Mouse (Mus musculus): ENCODE data around the gene Gm6164. TPM values are rescaled to one million over a fixed set of nuclear protein-coding genes. Genes with fewer than 3 reads are reported as not detected.
"Not testable (repeated sequence)": the region's sequence is repeated elsewhere in the genome, so short reads cannot be mapped to it uniquely, and the experiment has no call there.

Gm6164 gene
- not detected in 2 replicates for polyA plus RNA-seq (2012; ENCODE audit: insufficient read depth, insufficient read length, missing spikeins)

- not testable (repeated sequence) for H3K4me1 ChIP-seq (ENCODE audit: control insufficient read depth, insufficient read depth, insufficient read length, low read length); H3K4me3 ChIP-seq (ENCODE audit: insufficient read depth, low read depth, low read length); H3K27ac ChIP-seq (replicated peaks; ENCODE audit: low read depth, low read length)
Measured at GRCm38 (mm10) chr7:20205507-20205906, at the start of gene Gm6164. Gene Gm6164, minus strand, starts transcription at chr7:20205607.

- H3K4me1 ChIP-seq (ENCODE audit: control insufficient read depth, insufficient read depth, insufficient read length, low read length); H3K4me3 ChIP-seq (ENCODE audit: insufficient read depth, low read depth, low read length); H3K27ac ChIP-seq (replicated peaks; ENCODE audit: low read depth, low read length): not testable (repeated sequence)
Measured at GRCm38 (mm10) chr7:20233728-20234127, 28.3 kb upstream of the Gm6164 start, which contains the start of gene Gm4498. Gene Gm4498, minus strand, starts transcription at chr7:20233828.

- not testable (repeated sequence) for H3K4me3 ChIP-seq (ENCODE audit: insufficient read depth, low read depth, low read length); H3K4me1 ChIP-seq (ENCODE audit: control insufficient read depth, insufficient read depth, insufficient read length, low read length)
Measured at GRCm38 (mm10) chr7:20193410-20193809, 12.0 kb downstream of the Gm6164 start, which contains the start of gene Vmn1r95. Gene Vmn1r95, plus strand, starts transcription at chr7:20193710.

GRCm38 (mm10) chr7:20168277-20168676 lies 37.1 kb downstream of the Gm6164 start, which contains the start of gene Vmn1r94:
Gene Vmn1r94, minus strand, starts transcription at chr7:20168377.
- H3K4me1 ChIP-seq (ENCODE audit: control insufficient read depth, insufficient read depth, insufficient read length, low read length); H3K27ac ChIP-seq (replicated peaks; ENCODE audit: low read depth, low read length); H3K4me3 ChIP-seq (ENCODE audit: insufficient read depth, low read depth, low read length): not testable (repeated sequence)

More at GRCm38 (mm10) chr7:20193410-20193809, 12.0 kb downstream of the Gm6164 start, which contains the start of gene Vmn1r95:
- not testable (repeated sequence) for H3K27ac ChIP-seq (replicated peaks; ENCODE audit: low read depth, low read length)

Other genes starting within 250 kb of the Gm6164 start
- gene Ceacam20, start 240.2 kb downstream of the Gm6164 start, polyA plus RNA-seq (2012; ENCODE audit: insufficient read depth, insufficient read length, missing spikeins) = not detected in 2 replicates
- gene Nlrp9b, start 214.1 kb downstream of the Gm6164 start, polyA plus RNA-seq (2012; ENCODE audit: insufficient read depth, insufficient read length, missing spikeins) = not detected in 2 replicates
- not detected in 2 replicates for gene Vmn1r91, start 105.9 kb downstream of the Gm6164 start, polyA plus RNA-seq (2012; ENCODE audit: insufficient read depth, insufficient read length, missing spikeins)
- gene Gm16442, start 83.0 kb downstream of the Gm6164 start, polyA plus RNA-seq (2012; ENCODE audit: insufficient read depth, insufficient read length, missing spikeins) = not detected in 2 replicates
- gene Vmn1r93, start 66.5 kb downstream of the Gm6164 start, polyA plus RNA-seq (2012; ENCODE audit: insufficient read depth, insufficient read length, missing spikeins) = not detected in 2 replicates
- gene Vmn1r94, start 37.2 kb downstream of the Gm6164 start, polyA plus RNA-seq (2012; ENCODE audit: insufficient read depth, insufficient read length, missing spikeins) = not detected in 2 replicates
- not detected in 2 replicates for gene Vmn1r95, start 11.9 kb downstream of the Gm6164 start, polyA plus RNA-seq (2012; ENCODE audit: insufficient read depth, insufficient read length, missing spikeins)
- not detected in 2 replicates for gene Gm4498, start 28.2 kb upstream of the Gm6164 start, polyA plus RNA-seq (2012; ENCODE audit: insufficient read depth, insufficient read length, missing spikeins)
- not detected in 2 replicates for gene Gm5890, start 57.2 kb upstream of the Gm6164 start, polyA plus RNA-seq (2012; ENCODE audit: insufficient read depth, insufficient read length, missing spikeins)
- gene Gm4133, start 128.5 kb upstream of the Gm6164 start, polyA plus RNA-seq (2012; ENCODE audit: insufficient read depth, insufficient read length, missing spikeins) = not detected in 2 replicates
- gene Gm5728, start 169.8 kb upstream of the Gm6164 start, polyA plus RNA-seq (2012; ENCODE audit: insufficient read depth, insufficient read length, missing spikeins) = not detected in 2 replicates
- gene Vmn1r100, start 212.3 kb upstream of the Gm6164 start, polyA plus RNA-seq (2012; ENCODE audit: insufficient read depth, insufficient read length, missing spikeins) = not detected in 2 replicates
- not detected in 2 replicates for gene Vmn1r101, start 237.0 kb upstream of the Gm6164 start, polyA plus RNA-seq (2012; ENCODE audit: insufficient read depth, insufficient read length, missing spikeins)